Mouse (Mus musculus) midbrain, embryonic 16.5 days (tissue): ENCODE results near the gene Eif4ebp2. TPM values are rescaled to one million over a fixed set of nuclear protein-coding genes. Genes with fewer than 3 reads are reported as not detected.

Experiments used
- ATAC-seq: fragments of 200-750 bp; cut with Nextera tagmentation; 2 replicates; pipeline ENCODE4 v1.8.0; 2017; ENCODE audit warnings: moderate TSS enrichment
- H3K27ac ChIP-seq: fragments of 300-500 bp; sonication (generic); 2 replicates; pipeline ENCODE4 v1.5.1; 2014; ENCODE audit warnings: mild to moderate bottlenecking, low read length, mixed read lengths
- H3K27me3 ChIP-seq: fragments of 300-500 bp; sonication (generic); 2 replicates; pipeline ENCODE4 v1.6.1; 2014; ENCODE audit warnings: low read depth, low read length, mixed read lengths; ENCODE audit not compliant: control insufficient read depth, insufficient read depth
- H3K36me3 ChIP-seq: fragments of 300-500 bp; sonication (generic); 2 replicates; pipeline ENCODE4 v1.6.1; 2014; ENCODE audit warnings: mild to moderate bottlenecking, low read length, moderate library complexity, mixed read lengths; ENCODE audit not compliant: control insufficient read depth, insufficient read depth
- H3K4me1 ChIP-seq: fragments of 300-500 bp; sonication (generic); 2 replicates; pipeline ENCODE4 v1.6.1; 2014; ENCODE audit warnings: mild to moderate bottlenecking, low read length, mixed read lengths; ENCODE audit not compliant: control insufficient read depth, insufficient read depth
- H3K4me2 ChIP-seq: fragments of 300-500 bp; sonication (generic); 2 replicates; pipeline ENCODE4 v1.6.1; 2014; ENCODE audit warnings: mild to moderate bottlenecking, low read length, mixed read lengths
- H3K4me3 ChIP-seq: fragments of 300-500 bp; sonication (generic); 2 replicates; pipeline ENCODE4 v1.5.1; 2014; ENCODE audit warnings: low read depth, mild to moderate bottlenecking, low read length, moderate library complexity, mixed read lengths
- H3K9ac ChIP-seq: fragments of 300-500 bp; sonication (generic); 2 replicates; pipeline ENCODE4 v1.6.1; 2014; ENCODE audit warnings: low read depth, low read length, mixed read lengths
- H3K9me3 ChIP-seq: fragments of 300-500 bp; sonication (generic); replicated peaks from 2 replicates; pipeline ENCODE4 v1.6.1; 2014; ENCODE audit warnings: mild to moderate bottlenecking, low read length, mixed read lengths; ENCODE audit not compliant: control insufficient read depth, poor library complexity, severe bottlenecking
- WGBS: fragments of 180-500 bp; shearing (Covaris S2); extraction: QIAGEN DNeasy Blood & Tissue Kit; methylation state at CpG from one replicate; pipeline ENCODE4 v1.1.7; 2014; 5-methylcytosine and 5-hydroxymethylcytosine counted together
- polyA plus RNA-seq: library from polyadenylated mRNA; unstranded; fragments of >200 nt; fragmentation: Nextera tagmentation; extraction: Ambion mirVana; gene quantifications from 2 replicates; pipeline ENCODE4 v1.2.1, GENCODE M21; 2015

Gene Eif4ebp2
- polyA plus RNA-seq, 1 experiment from 2014 or later = 36.9 TPM

- Histone ChIP-seq H3K27ac (no peak overlapping the region), H3K4me2 (no peak overlapping the region), H3K4me1 (no peaks in the 10 kb centered on the region), H3K4me3 (no peak overlapping the region), H3K27me3 (no peaks in the 10 kb centered on the region), H3K9me3 (no peaks in the 10 kb centered on the region), H3K36me3 (no peaks in the 10 kb centered on the region), H3K9ac (no peak overlapping the region)
- no peak for ATAC-seq
- WGBS = 88% methylated on average over 8 of the region's 8 CpGs
Observed at GRCm38 (mm10) chr10:61486551-61487339, 34.3 kb upstream of the Eif4ebp2 start.

- Histone ChIP-seq H3K9me3 (no peaks in the 10 kb centered on the region), H3K36me3 (no peaks in the 10 kb centered on the region), H3K27ac (no peak overlapping the region), H3K4me1 (no peaks in the 10 kb centered on the region), H3K9ac (no peak overlapping the region), H3K4me2 (no peak overlapping the region), H3K27me3 (no peaks in the 10 kb centered on the region), H3K4me3 (no peak overlapping the region)
- ATAC-seq = no peak
- 85% methylated on average over 11 of the region's 11 CpGs for WGBS
Observed at GRCm38 (mm10) chr10:61484801-61485200, 32.3 kb upstream of the Eif4ebp2 start.

GRCm38 (mm10) chr10:61482771-61483170, 30.3 kb upstream of the Eif4ebp2 start:
- Histone ChIP-seq H3K9me3 (no peaks in the 10 kb centered on the region), H3K4me3 (no peak overlapping the region), H3K4me2 (no peak overlapping the region), H3K36me3 (no peaks in the 10 kb centered on the region), H3K4me1 (no peaks in the 10 kb centered on the region), H3K9ac (no peak overlapping the region), H3K27ac (no peak overlapping the region), H3K27me3 (no peaks in the 10 kb centered on the region)
- no peak for ATAC-seq
- 90% methylated on average over 7 of the region's 7 CpGs for WGBS

GRCm38 (mm10) chr10:61480488-61480887, 28.0 kb upstream of the Eif4ebp2 start:
- no peak for ATAC-seq
- Histone ChIP-seq H3K4me2 (no peak overlapping the region), H3K9ac (no peak overlapping the region), H3K27ac (no peak overlapping the region), H3K4me1 (peaks cover 6% of the 10 kb centered on the region), H3K36me3 (no peaks in the 10 kb centered on the region), H3K27me3 (no peaks in the 10 kb centered on the region), H3K9me3 (no peaks in the 10 kb centered on the region), H3K4me3 (no peak overlapping the region)
- WGBS = 71% methylated on average over 1 of the region's 1 CpGs

GRCm38 (mm10) chr10:61479927-61480326, 27.5 kb upstream of the Eif4ebp2 start:
- no peaks in the 10 kb centered on the region for H3K27me3 ChIP-seq
- no peaks in the 10 kb centered on the region for H3K36me3 ChIP-seq
- H3K9ac ChIP-seq = no peak overlapping the region
- peaks cover 7% of the 10 kb centered on the region for H3K4me1 ChIP-seq
- no peak overlapping the region for H3K27ac ChIP-seq
- no peak overlapping the region for H3K4me3 ChIP-seq
- WGBS = 94% methylated on average over 4 of the region's 4 CpGs
- ATAC-seq = no peak
- H3K4me2 ChIP-seq = no peak overlapping the region
- no peaks in the 10 kb centered on the region for H3K9me3 ChIP-seq

GRCm38 (mm10) chr10:61479461-61479860, 27.0 kb upstream of the Eif4ebp2 start:
- H3K9ac ChIP-seq = no peak overlapping the region
- H3K9me3 ChIP-seq = no peaks in the 10 kb centered on the region
- no peak overlapping the region for H3K4me2 ChIP-seq
- ATAC-seq = no peak
- H3K27ac ChIP-seq = no peak overlapping the region
- H3K4me3 ChIP-seq = no peak overlapping the region
- peaks cover 12% of the 10 kb centered on the region for H3K4me1 ChIP-seq
- no peaks in the 10 kb centered on the region for H3K27me3 ChIP-seq
- 91% methylated on average over 10 of the region's 10 CpGs for WGBS
- H3K36me3 ChIP-seq = no peaks in the 10 kb centered on the region

- no peak; the same call in 1 of the 2 replicates for ATAC-seq
- H3K9me3 ChIP-seq = no peaks in the 10 kb centered on the region
- no peaks in the 10 kb centered on the region for H3K27me3 ChIP-seq
- H3K9ac ChIP-seq = peak overlapping the region; percentile 81
- peak overlapping the region; percentile 81 for H3K4me3 ChIP-seq
- H3K4me1 ChIP-seq = peaks cover 14% of the 10 kb centered on the region
- H3K36me3 ChIP-seq = no peaks in the 10 kb centered on the region
- H3K4me2 ChIP-seq = peak overlapping the region; percentile 98
- H3K27ac ChIP-seq = peak overlapping the region; percentile 67; the same call in 1 of the 2 replicates
- WGBS = 4% methylated on average over 15 of the region's 15 CpGs
Observed at GRCm38 (mm10) chr10:61476440-61477165, 24.1 kb upstream of the Eif4ebp2 start.

- Histone ChIP-seq H3K9me3 (no peaks in the 10 kb centered on the region), H3K4me1 (peaks cover 14% of the 10 kb centered on the region), H3K9ac (peak within 1 kb of the TSS; percentile 81), H3K4me2 (peak within 1 kb of the TSS; percentile 98), H3K27me3 (no peaks in the 10 kb centered on the region), H3K36me3 (no peaks in the 10 kb centered on the region), H3K27ac (peak within 1 kb of the TSS; percentile 67), H3K4me3 (peak within 1 kb of the TSS; percentile 81)
- under 1% methylated on average over 70 of the region's 70 CpGs for WGBS
- peak; percentile 97 for ATAC-seq
Observed at GRCm38 (mm10) chr10:61475594-61476439, 23.4 kb upstream of the Eif4ebp2 start, which contains the start of gene Lrrc20. Lrrc20 (plus strand) TSS chr10:61475801.
